Mouse (Mus musculus): Measurements from ENCODE around the gene Polr1d.
A peak's percentile ranks its signal among the peaks of the same experiment; 100 is the strongest.

The Polr1d gene

DNA sequence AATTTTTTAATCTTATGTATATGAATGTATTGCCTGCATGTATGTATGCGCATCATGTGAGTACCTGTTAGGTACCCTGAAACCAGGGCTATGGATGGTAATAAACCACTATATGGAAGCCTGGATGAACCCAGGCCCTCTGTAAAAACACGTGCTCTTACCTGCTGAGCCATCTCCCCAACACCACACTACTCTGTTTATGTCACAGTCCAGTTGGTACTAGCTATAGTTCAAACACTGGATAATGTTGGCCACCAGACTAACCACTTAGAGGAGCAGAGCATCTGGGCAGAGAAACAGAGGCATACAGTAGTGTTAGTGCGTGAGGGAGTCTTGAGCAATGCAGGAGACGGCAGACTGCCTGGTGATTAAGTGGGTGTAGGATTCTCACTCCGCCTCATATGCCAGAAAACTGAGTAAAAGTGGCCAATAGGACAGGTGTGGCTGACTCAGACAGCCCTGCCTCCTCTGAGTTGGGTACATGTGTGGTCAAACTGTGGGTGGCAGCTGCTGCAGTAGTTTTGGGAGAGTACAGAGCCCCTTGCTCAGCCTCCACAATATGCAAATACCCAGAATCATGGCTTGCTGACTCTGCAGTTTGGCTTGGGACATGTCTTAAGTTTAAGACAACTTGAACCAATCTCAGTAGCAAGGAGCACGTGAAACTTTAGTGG lies 21.1 kb upstream of the Polr1d start:
- ATAC-seq (ENCODE audit: low TSS enrichment), result peak; percentile 83

DNA sequence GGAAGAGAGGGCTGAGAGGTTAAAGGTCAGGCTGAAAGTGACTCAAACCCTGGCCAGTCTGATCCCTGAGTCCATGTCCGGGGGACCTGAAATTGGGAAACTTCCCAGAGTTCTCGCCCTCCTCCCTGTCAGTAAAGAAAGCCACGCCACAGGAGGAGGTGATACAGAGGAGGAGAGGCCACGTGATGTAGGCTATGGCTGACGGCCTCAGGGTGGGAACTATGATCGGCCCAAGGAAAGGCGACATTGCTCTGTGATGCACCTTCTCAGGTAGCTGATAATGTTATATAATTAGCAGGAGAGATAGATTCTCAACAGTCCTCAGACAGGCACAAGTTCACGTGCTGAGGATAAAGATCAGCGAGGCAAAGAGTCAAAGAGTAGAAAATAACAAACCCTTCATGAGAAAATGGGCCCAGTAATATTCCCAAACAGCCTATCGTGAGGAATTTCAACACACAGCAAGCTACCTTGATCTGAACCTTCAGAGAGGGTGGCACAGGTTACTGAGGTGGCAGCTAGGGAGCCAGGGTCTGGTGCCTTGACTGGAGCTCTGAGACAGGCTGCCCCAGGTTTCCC lies 20.0 kb upstream of the Polr1d start:
- no peak for ATAC-seq (ENCODE audit: low TSS enrichment)

DNA sequence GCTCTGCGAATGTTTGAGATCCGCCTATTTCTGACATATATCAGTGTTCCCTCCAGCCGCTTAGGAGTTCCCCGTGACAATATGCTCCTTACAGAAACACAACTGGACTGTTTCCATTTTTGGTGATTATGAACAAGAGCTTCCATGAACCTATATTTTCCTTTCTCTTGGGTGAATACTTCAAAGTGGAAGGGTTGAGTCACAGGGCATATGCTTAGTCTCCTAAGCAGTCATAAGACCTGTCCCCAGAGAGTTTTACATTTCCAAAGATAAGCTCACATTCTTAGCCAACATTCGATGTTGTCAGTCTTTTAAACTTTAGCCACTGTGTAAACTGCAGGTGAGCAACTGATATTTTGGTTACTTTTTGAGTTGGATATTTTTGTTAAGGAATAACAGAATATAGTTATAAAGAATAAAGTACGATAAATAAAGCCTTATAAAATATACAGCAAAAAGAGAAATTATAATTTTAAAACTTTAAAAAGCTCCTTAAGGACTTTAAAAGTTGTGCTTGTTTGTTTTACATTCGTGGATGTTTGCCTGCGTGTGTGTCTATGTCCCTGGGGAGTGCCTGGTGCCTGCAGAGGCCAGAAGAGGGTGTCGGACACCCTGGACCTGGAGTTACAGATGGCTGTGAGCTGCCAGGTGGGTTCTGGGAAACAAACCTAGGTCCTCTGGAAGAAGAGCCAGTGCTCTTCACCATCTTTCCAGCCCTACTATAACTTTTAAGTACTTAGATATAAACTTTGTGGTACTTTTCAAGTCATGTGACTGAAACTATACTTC lies 19.0 kb upstream of the Polr1d start:
- ATAC-seq (ENCODE audit: low TSS enrichment), result no peak

DNA sequence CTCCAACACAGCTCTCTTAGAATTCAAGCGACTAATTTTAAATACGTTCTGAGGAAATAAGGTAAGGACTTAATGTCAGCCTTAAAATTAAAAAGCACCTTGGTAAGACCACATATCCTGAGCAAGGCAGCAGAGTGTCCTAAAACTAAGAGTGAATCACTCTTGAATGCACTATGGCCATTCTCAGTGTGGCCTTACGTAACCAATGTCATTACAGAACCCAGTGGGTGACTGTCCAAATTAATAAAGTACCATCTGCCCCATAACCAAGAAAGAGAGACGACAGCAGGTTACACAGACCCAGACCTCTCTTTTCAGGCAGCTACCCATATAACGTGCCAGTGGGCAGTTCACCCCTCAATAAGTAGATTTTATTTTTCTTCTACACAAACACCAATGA lies 18.2 kb upstream of the Polr1d start:
- no peak for ATAC-seq (ENCODE audit: low TSS enrichment)

DNA sequence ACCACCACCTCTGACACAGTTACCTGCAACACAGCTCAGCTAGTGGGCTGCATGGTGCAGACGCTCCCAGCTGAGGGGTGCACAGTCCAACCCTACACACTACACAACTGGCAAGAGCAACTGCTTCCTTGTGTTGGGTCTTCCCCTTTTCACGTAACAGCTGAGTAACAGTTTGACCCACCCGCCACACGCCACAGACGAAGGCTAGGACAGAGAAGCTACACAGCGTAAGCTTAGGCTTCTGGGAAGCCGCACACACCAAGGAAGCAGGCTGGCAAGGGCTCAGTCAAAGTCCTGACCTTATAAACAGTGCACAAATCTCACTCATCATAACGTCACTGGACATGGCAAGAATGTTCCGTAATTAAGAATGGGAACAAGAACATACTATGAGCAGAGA lies 17.5 kb upstream of the Polr1d start:
- no peak for ATAC-seq (ENCODE audit: low TSS enrichment)

DNA sequence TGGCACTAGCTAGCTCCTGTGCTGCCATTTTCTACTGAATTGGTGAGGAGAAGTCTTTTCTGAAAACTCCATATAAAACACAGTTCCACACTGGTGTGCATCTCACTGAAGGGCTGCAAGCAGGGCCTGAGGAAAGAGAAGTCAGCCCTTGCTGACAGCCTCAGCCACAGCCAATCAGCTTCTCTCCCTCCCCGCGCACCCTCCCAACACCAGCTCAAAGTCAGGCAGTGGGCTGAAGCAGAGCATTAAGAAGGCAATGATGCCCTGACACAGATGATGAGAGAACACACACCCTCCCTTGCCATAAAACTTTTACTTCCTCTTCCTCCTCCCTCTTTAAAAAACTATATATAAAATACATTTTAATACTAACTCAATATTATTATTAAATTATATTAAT lies 16.8 kb upstream of the Polr1d start:
- ATAC-seq (ENCODE audit: low TSS enrichment), result no peak

DNA sequence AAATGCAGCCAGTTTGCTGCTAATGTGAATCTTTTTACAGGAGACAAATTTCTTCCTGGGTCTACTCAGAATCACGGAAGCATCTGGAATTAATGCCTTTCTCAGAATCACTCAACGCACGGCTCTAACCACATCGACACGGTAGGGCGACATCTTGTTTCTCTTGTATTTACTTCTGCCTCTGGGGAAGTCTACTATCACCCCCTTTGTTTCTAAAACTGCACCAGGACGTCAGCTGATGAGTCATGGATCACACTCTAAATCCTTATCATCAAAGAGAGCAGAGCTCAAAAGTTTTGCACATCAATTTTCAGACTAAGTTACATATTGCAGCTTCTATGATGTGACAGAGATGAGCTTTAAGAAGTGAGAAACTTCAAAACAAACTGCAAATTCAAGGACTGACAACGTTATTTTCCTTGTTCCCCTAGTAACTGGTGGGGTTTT lies 13.6 kb upstream of the Polr1d start:
- no peak for ATAC-seq (ENCODE audit: low TSS enrichment)

DNA sequence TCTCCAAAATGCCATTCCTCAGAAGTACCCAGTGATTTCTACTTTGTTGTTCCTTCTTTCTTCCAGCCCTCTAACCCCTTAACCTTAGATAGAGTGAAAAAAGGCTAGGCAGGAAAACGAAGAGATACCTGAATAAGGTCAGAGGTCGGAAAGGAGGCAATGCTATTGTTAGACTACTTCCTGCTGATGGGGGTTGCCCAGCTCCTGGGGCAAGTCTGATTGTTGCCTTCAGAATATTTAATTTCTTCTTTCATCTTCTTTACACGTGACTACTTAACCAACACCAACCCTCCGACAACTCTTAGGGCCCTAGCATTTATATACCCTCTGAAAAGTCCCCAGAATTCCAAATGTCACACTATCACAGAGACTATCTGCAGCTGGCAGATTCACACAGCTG lies 10.7 kb upstream of the Polr1d start:
- ATAC-seq (ENCODE audit: low TSS enrichment), result no peak

DNA sequence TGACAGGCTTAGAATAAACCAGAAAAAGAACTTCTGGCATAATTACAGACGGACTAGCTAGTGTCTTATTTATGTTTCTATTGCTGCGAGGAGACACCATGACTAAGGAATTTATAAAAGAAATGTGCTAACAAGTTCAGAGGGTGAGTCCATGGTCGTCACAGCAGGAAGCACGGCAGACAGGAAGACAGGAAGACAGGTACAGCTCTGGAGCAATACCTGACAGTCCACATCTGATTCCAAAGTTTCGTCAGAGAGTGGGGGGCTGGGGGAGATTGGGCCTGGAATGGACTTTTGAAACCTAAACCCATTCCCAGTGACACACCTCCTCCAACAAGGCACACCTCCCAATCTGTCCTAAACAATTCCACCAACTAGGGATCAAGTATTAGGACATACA lies 9.9 kb upstream of the Polr1d start:
- ATAC-seq (ENCODE audit: low TSS enrichment), result no peak

DNA sequence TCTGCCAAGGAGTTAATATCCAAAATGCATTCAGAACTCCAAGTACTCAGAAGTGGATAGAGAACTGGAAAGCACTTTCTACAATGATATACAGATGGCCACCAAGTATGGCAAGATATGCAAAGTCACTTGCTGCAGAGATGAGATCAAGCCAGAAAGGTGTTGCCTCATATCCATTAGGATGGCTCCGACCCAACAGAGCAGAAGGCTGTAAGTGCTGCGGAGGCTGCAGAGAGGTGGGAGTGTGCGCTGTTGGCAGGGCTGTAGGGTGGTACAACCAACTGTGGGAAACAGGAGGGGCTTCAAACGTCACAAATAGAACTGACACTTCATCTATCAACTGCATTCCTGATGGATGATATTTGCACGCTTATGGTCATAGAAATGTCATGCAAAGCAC lies 8.0 kb upstream of the Polr1d start:
- peak; percentile 52; the same call in 1 of the 2 replicates for ATAC-seq (ENCODE audit: low TSS enrichment)

DNA sequence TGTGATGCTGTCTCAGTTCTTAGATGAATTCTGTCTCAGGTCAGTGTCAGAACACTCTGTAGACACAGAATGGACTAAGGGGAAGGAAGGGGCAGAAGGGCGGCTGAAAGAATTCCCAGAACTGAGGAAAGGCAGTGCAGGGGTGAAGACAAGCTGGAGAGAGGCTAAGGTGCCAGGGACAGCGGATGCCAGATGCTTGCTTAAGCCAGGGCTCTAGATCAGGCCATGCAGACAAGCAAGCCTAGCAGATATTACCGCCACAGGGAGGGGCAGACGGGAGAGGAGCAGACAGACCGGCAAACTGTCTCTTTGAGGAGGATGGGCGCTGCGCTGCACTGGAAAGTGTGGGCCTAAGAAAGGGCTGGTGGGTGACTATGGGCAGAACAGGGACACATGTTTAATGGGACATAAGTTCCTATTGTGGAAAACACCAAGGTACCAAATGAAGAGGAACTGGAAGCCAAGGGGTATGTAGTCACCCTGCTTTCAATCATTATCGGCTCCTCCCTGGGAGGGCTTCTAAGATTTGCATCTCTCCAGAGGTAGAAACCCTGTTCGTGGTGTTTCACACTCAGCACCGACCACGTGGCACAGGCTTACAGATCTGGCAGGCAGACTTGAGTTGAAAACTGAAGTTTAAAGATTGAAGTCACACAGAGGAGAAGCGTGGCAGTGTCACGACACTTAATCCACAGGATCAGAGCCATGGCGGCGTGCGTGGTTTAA lies 5.9 kb upstream of the Polr1d start:
- ATAC-seq (ENCODE audit: low TSS enrichment), result no peak

DNA sequence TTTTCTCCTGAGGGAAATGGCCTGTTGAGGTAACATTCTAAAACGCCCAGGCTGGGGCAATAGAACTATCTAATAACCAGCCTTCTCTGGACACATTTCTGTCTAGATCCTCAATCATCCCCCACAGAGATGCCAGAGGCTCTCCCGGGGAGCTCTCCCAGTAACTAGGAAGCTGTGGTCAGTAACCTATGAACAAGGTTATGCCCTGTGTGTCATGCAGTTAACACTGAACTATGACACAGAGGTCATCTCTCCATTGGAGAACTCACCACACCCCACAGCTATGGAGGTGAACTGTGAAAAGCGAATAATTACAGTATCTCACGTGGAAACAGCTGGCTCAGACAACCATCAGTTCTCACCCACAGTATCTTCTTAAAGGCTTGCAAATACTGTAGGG lies 5.0 kb upstream of the Polr1d start:
- ATAC-seq (ENCODE audit: low TSS enrichment), result no peak

DNA sequence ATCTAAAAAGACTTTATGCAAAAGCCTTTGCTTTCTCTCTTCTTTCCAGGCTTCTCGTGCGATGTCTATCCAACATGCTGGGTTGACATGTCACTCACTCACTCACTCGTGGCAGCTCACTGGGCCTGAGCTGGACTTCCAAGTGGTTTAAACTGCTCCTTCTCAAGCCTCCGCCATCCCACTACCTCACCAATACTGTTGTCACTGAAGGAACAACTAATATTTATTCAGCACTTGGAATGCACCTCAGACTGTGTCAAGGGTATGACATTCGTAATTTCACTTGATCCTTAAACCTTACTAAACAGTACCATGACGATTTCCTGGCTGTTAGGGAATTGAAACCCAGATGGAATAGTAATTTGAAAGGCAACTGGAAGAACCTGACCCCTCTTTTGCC lies 3.0 kb upstream of the Polr1d start:
- no peak for ATAC-seq (ENCODE audit: low TSS enrichment)

DNA sequence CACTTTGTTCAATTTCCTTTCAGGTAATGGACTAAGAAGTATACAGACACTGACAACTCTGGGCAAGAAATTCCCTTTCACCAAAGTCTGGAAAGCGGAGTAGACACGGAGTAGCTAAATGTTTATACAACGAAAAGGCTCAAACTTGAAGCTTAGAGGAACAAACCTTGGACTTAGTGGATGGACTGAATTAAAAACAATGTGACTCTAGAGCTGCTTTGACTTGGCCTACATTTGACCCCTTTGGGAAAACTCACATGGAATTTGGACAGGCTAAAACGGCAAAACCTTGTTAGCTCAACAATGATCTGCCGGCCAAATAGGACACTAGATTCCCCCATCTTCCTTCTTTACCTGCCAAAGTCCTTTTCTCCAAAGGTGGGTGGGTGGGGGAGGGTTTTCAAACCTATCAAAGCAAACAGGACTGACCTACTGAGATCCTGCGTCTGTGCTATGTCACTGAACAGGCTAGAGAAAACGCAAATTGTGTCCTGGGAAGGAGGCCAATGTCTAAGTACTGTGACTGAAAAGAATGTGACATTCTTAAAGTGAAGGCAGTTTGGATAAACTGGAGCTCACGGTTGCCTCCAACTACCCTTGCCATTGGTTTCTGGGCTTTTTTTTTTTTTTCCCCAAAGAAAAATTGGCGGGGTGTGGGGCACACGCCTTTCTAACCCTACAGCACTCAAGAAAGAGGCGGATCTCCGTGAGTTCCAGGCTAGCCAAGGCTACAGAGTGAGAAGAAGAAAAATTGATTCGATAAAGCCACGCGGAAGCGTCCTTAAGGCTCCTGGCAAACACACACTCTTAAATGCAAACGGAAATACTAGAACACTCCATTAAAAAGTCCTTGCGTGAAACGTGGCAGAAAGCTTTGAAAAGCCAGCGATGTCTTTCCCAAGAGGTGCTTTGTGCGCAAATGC lies 1.5 kb upstream of the Polr1d start:
- no peak for ATAC-seq (ENCODE audit: low TSS enrichment)

DNA sequence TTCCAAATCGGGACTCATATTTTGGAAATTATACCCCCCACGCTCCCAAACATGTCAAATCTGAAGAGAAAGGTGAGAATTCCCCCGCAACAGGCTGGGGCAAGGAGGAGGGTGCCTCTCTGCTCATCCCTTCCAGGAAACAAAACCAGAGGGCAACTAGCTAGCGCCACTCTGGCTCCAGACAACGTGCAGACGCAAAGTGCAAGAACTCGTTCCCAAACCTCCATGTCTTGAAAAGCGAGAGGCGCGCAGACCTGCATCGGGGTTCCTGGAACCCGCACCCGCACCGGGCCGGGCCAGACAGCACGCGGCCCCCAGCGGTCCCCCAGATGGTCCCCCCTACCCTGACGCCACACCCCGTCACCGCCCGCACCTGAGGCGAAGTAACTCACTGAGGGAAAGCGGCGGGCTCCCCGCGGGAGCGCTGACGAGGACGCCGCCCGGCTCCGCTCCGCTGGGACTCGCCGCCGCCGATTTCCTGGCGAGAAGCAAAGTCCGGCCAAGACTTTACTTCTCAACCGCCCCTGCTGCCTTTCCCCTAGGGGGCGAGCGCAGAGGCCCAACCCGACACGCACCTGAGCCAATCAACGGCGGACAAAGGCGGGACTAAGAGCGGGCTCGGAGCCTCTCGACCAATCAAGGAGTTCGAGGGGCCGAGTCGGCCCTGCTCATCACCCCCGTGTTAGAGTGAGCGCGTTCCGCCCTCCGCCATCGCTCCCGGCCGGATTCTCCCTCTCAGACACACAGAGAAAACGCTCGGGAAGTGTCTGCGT lies 638 bp upstream of the Polr1d start, which contains the start of gene Lnx2:
Gene Lnx2, minus strand, starts transcription at position 561 of the 773 bp plus-strand sequence.
- ATAC-seq (ENCODE audit: low TSS enrichment), result peak; percentile 95

DNA sequence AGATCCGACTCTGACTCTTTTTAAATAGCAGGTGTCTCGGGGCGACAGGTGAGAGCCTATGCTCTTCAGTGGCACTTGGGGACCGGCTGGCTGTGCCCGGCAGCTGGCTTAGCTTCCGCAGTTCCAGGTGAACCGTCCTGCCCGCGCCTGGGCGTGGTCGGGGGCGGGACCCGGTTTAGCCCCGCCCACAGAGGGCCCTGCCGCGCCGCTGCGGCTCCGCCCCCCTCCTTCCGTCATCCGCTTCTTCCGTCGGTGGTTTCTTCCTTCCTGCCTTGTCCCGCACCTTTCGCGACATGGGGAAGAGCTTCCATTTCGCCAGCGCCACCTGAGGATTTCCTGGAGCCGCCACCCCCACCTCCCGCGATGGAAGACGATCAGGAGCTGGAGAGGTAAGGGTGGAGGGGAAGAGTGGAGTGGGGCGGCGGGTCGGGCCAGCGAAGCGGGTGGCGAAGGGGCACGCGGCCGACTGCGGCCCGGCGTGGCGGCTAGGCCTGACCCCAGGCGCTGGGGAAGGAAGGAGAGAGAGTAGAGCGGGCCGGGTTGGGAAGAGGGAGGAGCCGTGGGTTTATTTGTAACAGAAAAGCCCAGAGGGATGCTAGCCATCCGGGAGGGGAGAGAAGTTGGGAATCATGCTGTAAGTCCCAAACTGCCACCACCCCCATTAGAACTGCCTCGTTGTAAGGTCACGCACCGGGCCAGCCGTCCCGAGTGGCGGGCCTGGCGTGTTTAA lies 620 bp downstream of the Polr1d start:
- peak; percentile 81 for ATAC-seq (ENCODE audit: low TSS enrichment)

DNA sequence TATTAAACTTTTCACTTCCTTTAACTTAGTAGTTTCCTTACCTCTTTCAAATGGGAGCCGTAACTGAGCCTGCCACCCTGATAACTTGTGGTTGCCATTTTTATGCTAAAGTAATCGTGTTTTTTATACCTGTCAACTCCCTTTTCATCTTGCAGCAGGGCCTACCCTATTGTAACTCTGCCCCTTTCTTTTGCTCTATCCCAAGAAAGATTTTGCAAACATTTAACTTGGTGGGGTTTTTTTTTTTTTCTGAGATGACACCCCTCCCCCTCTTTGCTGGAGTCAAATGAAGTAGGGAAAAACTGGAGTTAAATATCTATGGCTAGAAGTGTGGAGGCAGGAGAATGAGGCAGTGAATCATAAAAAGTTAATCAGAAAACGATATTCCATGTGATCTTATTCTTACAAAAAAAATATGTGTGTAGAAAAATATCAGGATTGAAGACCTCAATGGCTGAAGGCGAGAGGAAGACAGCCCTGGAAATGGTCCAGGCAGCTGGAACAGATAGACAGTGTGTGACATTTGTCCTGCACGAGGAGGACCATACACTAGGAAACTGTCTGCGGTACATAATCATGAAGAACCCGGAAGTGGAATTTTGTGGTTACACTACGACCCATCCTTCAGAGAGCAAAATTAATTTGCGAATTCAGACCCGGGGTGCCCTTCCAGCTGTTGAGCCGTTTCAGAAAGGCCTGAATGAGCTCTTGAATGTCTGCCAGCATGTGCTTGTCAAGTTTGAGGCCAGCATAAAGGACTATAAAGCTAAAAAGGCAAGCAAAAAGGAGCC lies 1.5 kb downstream of the Polr1d start:
- no peak for ATAC-seq (ENCODE audit: low TSS enrichment)

DNA sequence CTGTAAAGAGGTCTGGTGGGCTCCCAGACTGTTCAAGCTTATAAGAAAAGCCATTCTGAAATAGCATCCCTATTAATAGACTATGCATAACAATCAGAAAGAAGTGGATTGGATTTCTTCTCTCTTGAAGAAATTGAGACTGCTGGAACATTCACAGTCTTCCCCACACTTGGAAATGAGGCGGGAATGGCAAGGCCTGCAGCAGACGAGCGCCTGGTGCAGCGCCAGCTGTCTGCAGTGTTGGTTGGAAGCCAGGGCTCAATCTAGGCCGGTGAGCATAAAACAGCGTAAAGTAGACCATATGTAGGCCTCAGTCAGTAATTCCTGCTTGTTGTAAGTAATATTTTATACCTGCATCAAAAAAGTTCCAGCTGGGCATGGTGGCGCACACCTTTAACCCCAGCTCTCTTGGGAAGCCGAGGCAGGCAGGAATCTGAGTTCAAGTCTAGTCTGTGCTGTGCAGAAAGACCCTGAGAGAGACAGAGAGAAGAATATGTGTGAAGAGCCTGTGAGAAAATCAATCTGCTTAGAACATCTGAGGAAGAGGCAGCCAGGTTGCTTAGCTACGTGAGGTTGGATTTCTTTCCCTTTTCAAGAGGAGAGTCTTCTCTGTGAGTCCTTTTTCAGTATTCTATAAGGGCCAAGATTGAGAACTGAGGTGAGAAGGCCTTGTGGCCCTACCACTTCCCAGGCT lies 8.5 kb downstream of the Polr1d start:
- ATAC-seq (ENCODE audit: low TSS enrichment), result peak; percentile 91

Measured in frontal cortex, adult (tissue).